Mouse (Mus musculus) MEL (cell line): ENCODE results near the gene Gm20388. TPM values are rescaled to one million over a fixed set of nuclear protein-coding genes. Genes with fewer than 3 reads are reported as not detected.

ENCODE experiments used
- DNase-seq: peaks from one replicate; pipeline ENCODE4 v3.0.0; 2011; ENCODE audit warnings: low read depth, low spot score
- H3K27ac ChIP-seq: 2 replicates; pipeline ENCODE4 v1.5.1; 2012; ENCODE audit warnings: low read depth, mild to moderate bottlenecking, control low read depth, low read length, moderate library complexity; ENCODE audit not compliant: control insufficient read depth
- H3K27me3 ChIP-seq, 2 experiments: fragments of 150-350 bp in 1 of 2; sonication (generic) in 1 of 2; 2 replicates each; pipeline ENCODE4 v1.6.1; 2012; ENCODE audit warnings: low read length in 2 of 2, mild to moderate bottlenecking in 2 of 2, improper control_type of control experiment in 1 of 2, moderate library complexity in 1 of 2; ENCODE audit not compliant: insufficient read depth in 2 of 2, control insufficient read depth in 1 of 2
- H3K36me3 ChIP-seq, 2 experiments: 2 replicates each; pipeline ENCODE4 v1.6.1; 2012 to 2014; ENCODE audit warnings: low read length in 2 of 2, improper control_type of control experiment in 1 of 2, inconsistent platforms in 1 of 2, mild to moderate bottlenecking in 1 of 2; ENCODE audit not compliant: insufficient read depth in 2 of 2, control insufficient read depth in 1 of 2
- H3K4me1 ChIP-seq, 2 experiments: fragments of 150-350 bp in 1 of 2; sonication (generic) in 1 of 2; 2 replicates each; pipeline ENCODE4 v1.6.1; 2012; ENCODE audit warnings: low read length in 2 of 2, improper control_type of control experiment in 1 of 2, mild to moderate bottlenecking in 1 of 2; ENCODE audit not compliant: insufficient read depth in 2 of 2, control insufficient read depth in 1 of 2
- H3K4me3 ChIP-seq, 2 experiments: fragments of 150-350 bp in 1 of 2; sonication (generic) in 1 of 2; 2 replicates each; pipeline ENCODE4 v1.5.1; 2012; ENCODE audit warnings: low read depth in 2 of 2, low read length in 2 of 2, mild to moderate bottlenecking in 2 of 2, moderate library complexity in 2 of 2, control low read depth in 1 of 2, improper control_type of control experiment in 1 of 2; ENCODE audit not compliant: control insufficient read depth in 1 of 2, insufficient read depth in 1 of 2
- H3K79me2 ChIP-seq: 2 replicates; pipeline ENCODE4 v1.6.1; 2012; ENCODE audit warnings: mild to moderate bottlenecking, low read length, moderate library complexity; ENCODE audit not compliant: control insufficient read depth, poor library complexity, insufficient read depth
- H3K9ac ChIP-seq: 2 replicates; pipeline ENCODE4 v1.6.1; 2012; ENCODE audit warnings: low read depth, mild to moderate bottlenecking, control low read depth, low read length, moderate library complexity; ENCODE audit not compliant: control insufficient read depth, poor library complexity, severe bottlenecking
- H3K9me3 ChIP-seq: fragments of 150-350 bp; sonication (generic); replicated peaks from 2 replicates; pipeline ENCODE4 v1.6.1; 2012; ENCODE audit warnings: mild to moderate bottlenecking, low read length, improper control_type of control experiment, moderate library complexity; ENCODE audit not compliant: insufficient read depth
- CHD1 ChIP-seq: IDR thresholded peaks from 2 replicates; pipeline ENCODE4 v1.6.1; 2012; ENCODE audit warnings: low read depth, mild to moderate bottlenecking, inconsistent platforms, low read length, improper control_type of control experiment
- E2F4 ChIP-seq: IDR thresholded peaks from 2 replicates; pipeline ENCODE4 v1.6.1; 2011; ENCODE audit warnings: low read depth, low read length, improper control_type of control experiment, borderline replicate concordance
- ELF1 ChIP-seq: IDR thresholded peaks from 2 replicates; pipeline ENCODE4 v1.6.1; 2014; ENCODE audit warnings: low read depth, mild to moderate bottlenecking, inconsistent platforms, low read length, improper control_type of control experiment, moderate library complexity
- EP300 ChIP-seq, 2 experiments: IDR thresholded peaks; 2 replicates each; pipeline ENCODE4 v1.6.1; 2011; ENCODE audit warnings: improper control_type of control experiment in 2 of 2, low read length in 2 of 2, low read depth in 1 of 2, mild to moderate bottlenecking in 1 of 2
- GABPA ChIP-seq: IDR thresholded peaks from 2 replicates; pipeline ENCODE4 v1.6.1; 2012; ENCODE audit warnings: low read depth, mild to moderate bottlenecking, inconsistent platforms, low read length, improper control_type of control experiment, moderate library complexity
- GATA1 ChIP-seq: IDR thresholded peaks from 2 replicates; pipeline ENCODE4 v1.6.1; 2011; ENCODE audit warnings: low read depth, low read length, improper control_type of control experiment
- JUND ChIP-seq: IDR thresholded peaks from 2 replicates; pipeline ENCODE4 v1.6.1; 2011; ENCODE audit warnings: low read depth, mild to moderate bottlenecking, improper control_type of control experiment, low read length
- MAX ChIP-seq: IDR thresholded peaks from 2 replicates; pipeline ENCODE4 v1.6.1; 2011; ENCODE audit warnings: low read length, improper control_type of control experiment
- MEF2A ChIP-seq: IDR thresholded peaks from 2 replicates; pipeline ENCODE4 v1.6.1; 2014; ENCODE audit warnings: low read depth, mild to moderate bottlenecking, inconsistent platforms, low read length, improper control_type of control experiment; ENCODE audit not compliant: poor library complexity, insufficient replicate concordance, severe bottlenecking; ENCODE audit errors: extremely low read depth
- MXI1 ChIP-seq: IDR thresholded peaks from 2 replicates; pipeline ENCODE4 v1.6.1; 2011; ENCODE audit warnings: mild to moderate bottlenecking, low read depth, low read length, improper control_type of control experiment
- MYB ChIP-seq: IDR thresholded peaks from 2 replicates; pipeline ENCODE4 v1.6.1; 2011; ENCODE audit warnings: mild to moderate bottlenecking, low read depth, low read length, improper control_type of control experiment
- POLR2AphosphoS5 ChIP-seq: IDR thresholded peaks from 2 replicates; pipeline ENCODE4 v1.6.1; 2012; ENCODE audit warnings: low read depth, borderline replicate concordance, mild to moderate bottlenecking, inconsistent platforms, low read length, moderate library complexity, mixed read lengths
- RAD21 ChIP-seq: IDR thresholded peaks from 2 replicates; pipeline ENCODE4 v1.6.1; 2011; ENCODE audit warnings: mild to moderate bottlenecking, low read depth, low read length, improper control_type of control experiment
- RCOR1 ChIP-seq: IDR thresholded peaks from 2 replicates; pipeline ENCODE4 v1.6.1; 2012; ENCODE audit warnings: low read depth, mild to moderate bottlenecking, inconsistent platforms, low read length, improper control_type of control experiment
- TBP ChIP-seq: IDR thresholded peaks from 2 replicates; pipeline ENCODE4 v1.8.0; 2011; ENCODE audit warnings: low read depth, low read length, improper control_type of control experiment
- UBTF ChIP-seq: IDR thresholded peaks from 2 replicates; pipeline ENCODE4 v1.6.1; 2012; ENCODE audit warnings: low read depth, mild to moderate bottlenecking, inconsistent platforms, low read length, improper control_type of control experiment, moderate library complexity, borderline replicate concordance; ENCODE audit not compliant: insufficient read depth
- USF1 ChIP-seq: IDR thresholded peaks from 2 replicates; pipeline ENCODE4 v1.6.1; 2014; ENCODE audit warnings: low read depth, mild to moderate bottlenecking, inconsistent platforms, low read length, improper control_type of control experiment, moderate library complexity
- USF2 ChIP-seq, 2 experiments: IDR thresholded peaks; 2 replicates each; pipeline ENCODE4 v1.6.1; 2011 to 2012; ENCODE audit warnings: improper control_type of control experiment in 2 of 2, low read length in 2 of 2, borderline replicate concordance in 1 of 2, inconsistent platforms in 1 of 2, low read depth in 1 of 2, mild to moderate bottlenecking in 1 of 2; ENCODE audit not compliant: insufficient read depth in 1 of 2
- ZKSCAN1 ChIP-seq: IDR thresholded peaks from 2 replicates; pipeline ENCODE4 v1.6.1; 2012; ENCODE audit warnings: low read depth, mild to moderate bottlenecking, inconsistent platforms, low read length, improper control_type of control experiment, moderate library complexity
- ZMIZ1 ChIP-seq: IDR thresholded peaks from 2 replicates; pipeline ENCODE4 v1.6.1; 2012; ENCODE audit warnings: low read depth, mild to moderate bottlenecking, inconsistent platforms, low read length, improper control_type of control experiment, moderate library complexity
- polyA plus RNA-seq, 2 experiments: library from polyadenylated mRNA; stranded (reverse) in 1 of 2; unstranded in 1 of 2; fragments of >175 nt in 1 of 2; fragments of >200 nt in 1 of 2; gene quantifications; 2 replicates each; pipeline versions ENCODE4 v1.2.1 to v1.2.4; 2012; ENCODE audit warnings: low replicate concordance in 2 of 2, low read depth in 1 of 2; ENCODE audit not compliant: insufficient read length in 2 of 2, insufficient read depth in 1 of 2, missing spikeins in 1 of 2
- total RNA-seq: library from RNA; depleted of rRNA; stranded (reverse); fragments of 300-350 nt; gene quantifications from 2 replicates; pipeline ENCODE4 v1.2.3, GENCODE M21; 2012

Gm20388 gene
- total and polyA plus RNA-seq, 3 experiments, result 11.1 to 17.8 TPM; not detected in 1

DNA sequence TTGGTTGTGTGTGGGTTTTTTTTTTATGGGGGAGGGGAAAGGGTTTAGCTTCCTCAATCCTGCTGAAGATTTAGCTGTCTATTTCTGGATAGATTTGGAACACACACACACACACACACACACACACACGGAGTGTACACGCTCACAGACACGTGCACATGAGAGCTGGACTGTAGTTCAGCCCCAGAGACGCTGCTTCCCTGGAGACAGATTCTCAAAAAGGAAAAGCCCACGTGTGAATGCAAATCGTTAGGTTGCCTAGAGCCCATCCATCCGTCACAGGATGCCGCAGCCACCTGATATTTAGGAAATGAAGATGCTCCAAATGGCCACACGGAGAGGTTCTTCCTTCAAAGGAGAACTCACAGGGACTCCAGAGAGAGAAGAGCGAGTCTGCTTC lies 3969.6 kb downstream of the Gm20388 start:
- Histone ChIP-seq H3K79me2 (no peaks in the 10 kb centered on the region), H3K9me3 (no peaks in the 10 kb centered on the region), H3K36me3 (no peaks in the 10 kb centered on the region; a peak in 1 of 4 replicates), H3K9ac (no peak overlapping the region), H3K27ac (no peak overlapping the region), H3K4me1 (peaks cover 0 to 2% of the 10 kb centered on the region in 2 experiments; a peak in 1 of 4 replicates), H3K27me3 (peaks cover 0 to 2% of the 10 kb centered on the region in 2 experiments; a peak in 1 of 4 replicates), H3K4me3 (no peak overlapping the region)
- DNase-seq, result no peak
- TF ChIP-seq ELF1 (no peak), POLR2AphosphoS5 (no peak), E2F4 (no peak), GABPA (no peak), UBTF (no peak), MEF2A (no peak), EP300 (IDR thresholded peaks at IDR 0.05; ENCODE audit: low read depth in 1 of 2, low read length in 2 of 2) (no peak), RCOR1 (no peak), ZKSCAN1 (no peak), RAD21 (no peak)

DNA sequence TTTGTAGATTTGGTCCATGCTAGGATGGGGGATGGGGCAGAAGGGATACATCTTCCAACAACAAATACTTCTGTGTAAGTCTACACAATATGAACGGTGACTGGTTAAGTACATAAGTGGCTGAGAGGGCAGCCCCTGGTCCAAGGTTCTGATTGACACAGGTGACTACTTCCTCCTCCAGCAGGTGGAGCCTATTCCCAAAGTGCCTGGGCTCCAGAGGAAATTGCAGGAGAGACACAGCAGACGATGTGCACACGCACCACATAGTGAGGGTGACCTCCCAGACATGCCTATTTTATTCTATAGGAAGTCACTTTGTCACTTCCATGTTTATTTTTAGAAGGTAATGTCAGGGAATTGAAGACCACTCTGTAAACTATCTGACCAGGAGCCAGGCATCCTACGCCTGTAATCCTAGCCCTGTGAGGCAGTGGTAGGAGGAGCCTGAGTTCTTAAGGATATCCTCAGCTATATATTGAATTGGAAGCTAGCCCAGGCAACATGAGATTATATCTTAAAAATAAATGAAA lies 3970.2 kb downstream of the Gm20388 start:
- no peak overlapping the region for H3K4me3 ChIP-seq
- H3K27ac ChIP-seq, result no peak overlapping the region
- peaks cover 0 to 2% of the 10 kb centered on the region in 2 experiments; a peak in 1 of 4 replicates for H3K27me3 ChIP-seq
- H3K79me2 ChIP-seq, result no peaks in the 10 kb centered on the region
- no peaks in the 10 kb centered on the region; a peak in 1 of 4 replicates for H3K36me3 ChIP-seq
- H3K9ac ChIP-seq, result no peak overlapping the region
- TF ChIP-seq MXI1, result no peak
- no peak for TF ChIP-seq ZKSCAN1
- peaks cover 0 to 2% of the 10 kb centered on the region in 2 experiments; a peak in 1 of 4 replicates for H3K4me1 ChIP-seq
- H3K9me3 ChIP-seq, result no peaks in the 10 kb centered on the region
- no peak for DNase-seq

DNA sequence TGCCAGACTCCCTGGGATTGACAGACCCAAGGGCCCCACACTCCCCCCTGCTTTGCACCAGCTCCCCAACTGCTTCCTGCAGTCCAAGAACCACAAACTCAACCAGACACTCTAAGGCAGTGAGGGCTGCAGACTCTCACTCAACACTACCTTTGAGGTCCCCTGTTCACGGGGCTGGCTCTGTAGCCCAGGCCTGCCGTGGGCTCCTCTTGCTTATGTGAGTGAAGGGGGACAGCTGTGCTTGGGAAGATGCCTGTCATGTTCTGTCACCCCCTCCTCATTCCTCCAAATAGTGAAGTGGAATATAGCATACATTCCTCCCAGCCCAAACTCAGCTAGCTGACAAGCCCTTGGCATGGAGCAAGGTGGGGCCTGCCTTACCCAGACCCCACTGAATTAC lies 3971.8 kb downstream of the Gm20388 start:
- DNase-seq, result no peak
- Histone ChIP-seq H3K9me3 (no peaks in the 10 kb centered on the region), H3K4me3 (no peak overlapping the region), H3K27me3 (peaks cover 2 to 5% of the 10 kb centered on the region in 2 experiments; a peak in 2 of 4 replicates), H3K9ac (no peak overlapping the region), H3K4me1 (peaks cover 0 to 2% of the 10 kb centered on the region in 2 experiments; a peak in 1 of 4 replicates), H3K36me3 (no peaks in the 10 kb centered on the region; a peak in 1 of 4 replicates)
- TF ChIP-seq ZMIZ1, result no peak
- TF ChIP-seq MYB, result no peak
- TF ChIP-seq TBP, result no peak
- TF ChIP-seq MXI1, result no peak
- TF ChIP-seq CHD1, result no peak
- no peak for TF ChIP-seq USF2 (IDR thresholded peaks at IDR 0.05; ENCODE audit: borderline replicate concordance in 1 of 2, insufficient read depth in 1 of 2, low read depth in 1 of 2, low read length in 2 of 2)
- no peak for TF ChIP-seq ELF1
- TF ChIP-seq GATA1, result no peak
- TF ChIP-seq MAX, result no peak
- no peak for TF ChIP-seq USF1
- no peak for TF ChIP-seq JUND
- TF ChIP-seq, all 39 proteins: peak for 0
- Histone ChIP-seq H3K27ac (no peak overlapping the region), H3K79me2 (no peaks in the 10 kb centered on the region)
